Mouse (Mus musculus): Measurements from ENCODE around the gene Olfr1382.
"Not testable (repeated sequence)": the region's sequence is repeated elsewhere in the genome, so short reads cannot be mapped to it uniquely, and the experiment has no call there.

Olfr1382 gene

DNA sequence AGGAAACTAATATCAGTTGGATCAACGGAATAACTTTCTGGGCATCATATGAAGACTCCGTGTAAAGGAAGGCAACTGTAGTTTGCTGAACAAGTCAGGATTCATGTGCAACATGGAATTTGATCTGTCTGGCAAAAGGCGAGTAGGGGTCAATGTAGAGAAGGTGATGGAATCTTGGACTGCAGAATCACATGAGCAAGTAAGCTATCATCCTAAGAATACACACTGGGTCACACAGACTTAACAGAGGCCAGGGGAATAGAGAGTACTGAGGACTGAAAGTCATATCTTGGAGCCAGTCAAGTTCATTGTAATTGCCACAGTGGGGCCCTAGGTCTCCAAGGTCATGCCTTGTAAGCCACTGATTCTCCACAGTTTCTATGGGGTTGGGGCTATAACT, at the start of gene Olfr1382:
Gene Olfr1382 (plus strand): TSS at position 301 of the 400 bp plus-strand sequence.
- DNase-seq (ENCODE audit: extremely low spot score): no peak

DNA sequence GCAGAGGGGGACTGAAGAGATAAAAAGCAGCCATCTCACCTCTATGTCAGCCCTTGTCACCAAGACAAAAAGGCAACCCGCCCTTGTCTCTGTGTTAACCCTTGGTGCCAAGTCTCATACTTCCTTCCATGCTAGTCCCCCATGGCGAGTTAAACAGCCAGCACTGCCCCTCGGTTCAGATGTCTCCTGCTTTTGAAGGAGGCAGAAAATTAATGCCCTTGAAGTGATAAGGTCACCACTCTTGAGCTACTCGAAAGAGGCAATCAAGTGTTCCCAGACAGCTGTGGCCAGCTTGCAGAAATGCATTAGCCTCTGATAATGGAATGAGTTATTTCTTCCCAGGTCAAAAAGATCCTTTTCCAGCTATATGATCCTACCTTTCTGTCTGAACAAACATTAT, 42.1 kb upstream of the Olfr1382 start:
- DNase-seq (ENCODE audit: extremely low spot score): no peak

DNA sequence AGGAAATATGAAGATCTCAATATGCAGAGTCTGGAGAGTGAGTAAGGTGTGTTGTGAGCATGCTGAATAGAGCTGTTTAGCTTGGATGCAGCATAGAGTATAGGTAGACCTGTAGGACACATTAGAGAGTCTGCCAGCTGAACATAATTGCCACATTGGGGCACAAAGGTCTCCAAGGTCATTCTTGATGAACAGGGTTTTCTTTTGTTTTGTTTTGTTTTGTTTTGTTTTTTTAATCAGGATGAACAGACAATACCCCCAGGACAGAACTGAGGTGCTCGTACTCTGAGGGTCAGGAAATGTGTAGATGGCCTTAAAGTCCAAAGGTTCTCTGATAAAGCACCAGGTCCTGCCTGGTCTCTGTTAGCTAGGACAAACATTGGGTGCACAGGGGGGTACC, 39.3 kb upstream of the Olfr1382 start, which contains the start of gene Olfr1385:
Gene Olfr1385 (plus strand): TSS at position 301 of the 400 bp plus-strand sequence.
- not testable (repeated sequence) for DNase-seq (ENCODE audit: extremely low spot score)

DNA sequence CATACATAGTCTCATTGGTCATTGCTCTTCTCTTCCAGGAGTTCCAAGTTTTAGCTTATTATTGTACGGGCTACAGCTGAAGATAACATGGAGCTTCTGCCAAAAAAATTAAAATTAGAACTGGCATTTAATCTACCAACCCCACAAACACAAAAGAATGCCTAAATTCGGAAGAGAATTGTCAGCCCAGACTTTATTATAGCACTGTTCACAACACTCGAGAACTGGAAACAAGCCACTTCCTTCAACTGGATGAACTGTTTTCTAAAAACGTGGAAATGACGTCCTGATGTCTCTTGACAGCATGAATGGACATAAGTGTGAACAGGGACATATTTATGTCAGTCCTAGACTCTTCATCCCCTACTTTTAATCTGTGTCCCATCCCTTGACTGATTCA, 10.0 kb upstream of the Olfr1382 start:
- DNase-seq (ENCODE audit: extremely low spot score): no peak

DNA sequence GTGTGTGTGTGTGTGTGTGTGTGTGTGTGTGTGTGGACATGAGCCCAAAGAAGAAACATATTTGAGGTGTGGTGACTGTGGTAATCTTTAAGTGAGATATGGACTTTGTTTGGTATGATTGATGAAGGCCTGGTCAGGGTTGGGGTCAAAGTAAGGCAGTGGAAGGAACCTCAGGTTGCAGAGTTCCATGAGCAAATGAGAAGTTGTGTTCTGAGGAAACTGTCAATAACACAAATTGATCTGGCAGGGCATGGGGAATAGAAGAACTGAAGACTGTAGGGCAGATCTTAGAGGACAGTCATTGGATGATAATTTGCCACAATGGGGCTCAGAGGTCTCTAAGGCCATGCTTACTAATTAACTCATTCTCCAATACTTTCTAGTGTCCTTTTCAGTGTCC, 8.7 kb upstream of the Olfr1382 start, which contains the start of gene Olfr1383:
Gene Olfr1383 (plus strand): TSS at position 301 of the 400 bp plus-strand sequence.
- no peak for DNase-seq (ENCODE audit: extremely low spot score)

DNA sequence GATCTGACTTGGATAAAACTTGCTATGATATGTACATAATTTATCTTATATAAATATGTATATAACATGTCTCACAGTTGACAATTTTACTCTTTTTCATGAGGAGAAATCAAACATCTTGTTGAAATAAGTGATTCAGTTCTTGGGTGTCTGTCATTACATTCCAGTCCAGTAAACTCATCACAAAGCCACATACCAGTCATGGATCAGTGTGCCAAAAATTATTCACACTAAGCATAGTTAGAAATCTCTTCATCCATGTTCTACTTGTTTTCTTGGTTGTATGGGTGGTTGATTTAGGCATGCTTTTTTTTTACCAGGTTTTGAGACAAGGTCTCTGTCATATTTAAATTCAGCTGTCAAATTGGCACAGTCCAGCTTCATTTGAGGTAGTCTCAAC, 4.7 kb downstream of the Olfr1382 start:
- DNase-seq (ENCODE audit: extremely low spot score): no peak

DNA sequence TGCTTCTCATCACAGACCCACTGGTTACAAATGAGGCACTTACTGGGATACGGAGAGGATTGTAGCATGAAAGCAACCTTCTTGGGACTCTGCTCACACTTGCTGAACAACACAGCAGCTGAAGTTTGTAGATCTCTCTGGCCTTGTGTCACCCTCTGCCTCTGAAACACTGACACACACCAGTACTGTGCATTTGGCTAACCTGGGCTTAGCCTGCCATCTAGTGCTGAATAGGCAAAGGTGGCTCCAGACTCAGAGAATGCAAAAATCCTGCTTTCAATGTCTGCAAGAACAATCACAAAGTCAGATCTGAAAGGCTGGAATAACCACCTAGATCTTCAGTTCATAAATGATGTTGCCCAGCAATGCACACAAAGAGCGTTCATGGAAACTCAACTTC, 8.6 kb downstream of the Olfr1382 start:
- DNase-seq (ENCODE audit: extremely low spot score): not testable (repeated sequence)

DNA sequence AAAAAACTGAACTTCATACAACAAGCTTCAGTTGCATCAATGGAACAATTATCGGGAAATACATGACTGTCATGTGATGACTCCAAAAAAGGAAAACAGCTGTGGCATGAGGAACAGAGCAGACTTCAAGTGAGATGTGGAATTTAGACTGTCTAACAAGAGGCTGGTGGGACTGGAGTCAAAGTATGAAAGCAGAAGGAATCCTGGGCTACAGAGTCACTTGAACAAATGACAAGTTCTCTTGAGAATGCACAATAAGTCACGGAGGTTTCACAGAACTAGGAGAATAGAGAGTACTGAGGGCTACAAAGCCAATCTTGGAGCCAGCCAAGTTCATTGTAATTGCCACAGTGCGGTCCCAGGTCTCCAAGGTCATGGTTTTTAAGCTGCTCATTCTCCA, 15.1 kb downstream of the Olfr1382 start, which contains the start of gene Olfr1381:
Gene Olfr1381 (plus strand): TSS at position 301 of the 400 bp plus-strand sequence.
- not testable (repeated sequence) for DNase-seq (ENCODE audit: extremely low spot score)

DNA sequence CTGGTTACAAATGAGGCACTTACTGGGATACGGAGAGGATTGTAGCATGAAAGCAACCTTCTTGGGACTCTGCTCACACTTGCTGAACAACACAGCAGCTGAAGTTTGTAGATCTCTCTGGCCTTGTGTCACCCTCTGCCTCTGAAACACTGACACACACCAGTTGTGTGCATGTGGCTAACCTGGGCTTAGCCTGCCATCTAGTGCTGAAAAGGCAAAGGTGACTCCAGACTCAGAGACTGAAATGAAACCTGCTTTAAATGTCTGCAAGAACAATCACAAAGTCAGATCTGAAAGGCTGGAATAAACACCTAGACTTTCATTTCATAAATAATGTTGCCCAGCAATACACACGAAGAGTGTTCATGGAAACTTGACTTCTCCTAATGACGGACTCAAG, 26.0 kb downstream of the Olfr1382 start:
- not testable (repeated sequence) for DNase-seq (ENCODE audit: extremely low spot score)

DNA sequence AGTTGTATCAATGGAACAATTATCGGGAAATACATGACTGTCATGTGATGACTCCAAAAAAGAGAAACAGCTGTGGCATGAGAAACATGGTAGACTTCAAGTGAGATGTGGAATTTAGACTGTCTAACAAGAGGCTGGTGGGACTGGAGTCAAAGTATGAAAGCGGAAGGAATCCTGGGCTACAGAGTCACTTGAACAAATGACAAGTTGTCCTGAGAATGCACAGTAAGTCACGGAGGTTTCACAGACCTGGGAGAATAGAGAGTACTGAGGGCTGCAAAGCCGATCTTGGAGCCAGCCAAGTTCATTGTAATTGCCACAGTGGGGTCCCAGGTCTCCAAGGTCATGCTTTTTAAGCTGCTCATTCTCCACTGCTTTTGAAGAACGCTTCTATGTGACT, 28.5 kb downstream of the Olfr1382 start, which contains the start of gene Olfr1380:
Gene Olfr1380 (plus strand): TSS at position 301 of the 400 bp plus-strand sequence.
- DNase-seq (ENCODE audit: extremely low spot score): not testable (repeated sequence)

DNA sequence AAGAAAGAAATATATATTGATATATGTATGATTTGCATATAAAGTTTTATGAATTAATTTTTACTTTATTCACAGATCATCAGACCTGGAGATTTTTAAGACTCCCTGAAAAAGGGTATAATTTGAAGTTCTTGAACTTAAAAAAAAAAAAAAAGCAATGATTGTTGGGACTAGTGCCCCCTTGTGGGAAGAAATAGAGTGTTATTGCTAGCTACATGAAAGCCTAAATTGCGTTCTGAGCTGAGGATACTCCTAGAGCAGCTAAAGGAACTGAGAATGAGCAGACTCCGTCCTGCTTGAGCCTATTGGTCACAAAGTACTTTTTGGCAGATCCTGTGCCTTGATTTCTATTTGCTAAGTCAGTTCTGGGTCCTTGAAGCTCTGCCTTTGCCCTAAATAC, 47.0 kb downstream of the Olfr1382 start:
- DNase-seq (ENCODE audit: extremely low spot score): not testable (repeated sequence)

DNA sequence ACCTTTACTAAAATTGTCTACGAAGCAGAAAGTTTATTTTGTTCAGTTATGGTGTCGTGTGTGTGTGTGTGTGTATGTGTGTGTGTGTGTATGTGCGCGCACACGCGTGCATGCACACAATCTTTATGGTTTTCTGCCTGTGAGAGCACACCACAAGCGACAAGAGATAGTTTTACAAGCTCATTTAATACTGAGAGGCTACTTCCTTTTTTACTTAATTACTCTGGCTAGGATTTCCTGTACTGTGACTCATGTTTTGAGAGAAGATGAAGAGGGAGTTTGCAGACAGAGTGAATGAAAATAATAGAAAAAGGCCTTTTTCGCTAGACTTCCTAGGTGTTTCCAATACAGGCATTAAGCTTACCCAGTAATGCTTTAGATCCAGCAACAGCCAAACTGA, 52.4 kb downstream of the Olfr1382 start:
- not testable (repeated sequence) for DNase-seq (ENCODE audit: extremely low spot score)
